Mouse (Mus musculus) cerebellum, adult 2 months (tissue): Measurements from ENCODE around the gene Pde4dip. TPM values are rescaled to one million over a fixed set of nuclear protein-coding genes. Genes with fewer than 3 reads are reported as not detected.
A peak's percentile ranks its signal among the peaks of the same experiment; 100 is the strongest.

Experiments used
- DNase-seq, 2 experiments: peaks; one replicate each; pipeline ENCODE4 v3.0.0; 2021
- H3K27ac ChIP-seq: fragments of 200-500 bp; 2 replicates; pipeline ENCODE4 v1.5.1; 2012; ENCODE audit warnings: low read length, control low read depth, inconsistent platforms; ENCODE audit not compliant: insufficient read depth
- H3K27me3 ChIP-seq: fragments of 200-500 bp; 2 replicates; pipeline ENCODE4 v1.6.1; 2012; ENCODE audit warnings: inconsistent platforms, mild to moderate bottlenecking, low read length, moderate library complexity; ENCODE audit not compliant: control insufficient read depth, insufficient read depth
- H3K4me1 ChIP-seq: fragments of 200-500 bp; 2 replicates; pipeline ENCODE4 v1.6.1; 2011; ENCODE audit warnings: low read length; ENCODE audit not compliant: control insufficient read depth, insufficient read depth
- H3K4me3 ChIP-seq: fragments of 200-500 bp; replicated peaks from 2 replicates; pipeline ENCODE3; 2011; ENCODE audit warnings: mild to moderate bottlenecking, low read depth, low read length, control low read depth; ENCODE audit not compliant: insufficient read depth
- CTCF ChIP-seq: fragments of 200-500 bp; IDR thresholded peaks from 2 replicates; pipeline ENCODE4 v1.5.1; 2011; ENCODE audit warnings: low read depth, mild to moderate bottlenecking, control low read depth, low read length, moderate library complexity, borderline replicate concordance; ENCODE audit not compliant: insufficient read depth
- POLR2A ChIP-seq: fragments of 200-500 bp; IDR thresholded peaks from 2 replicates; pipeline ENCODE4 v1.6.1; 2011; ENCODE audit warnings: low read length, control low read depth, borderline replicate concordance; ENCODE audit not compliant: insufficient read depth
- WGBS: fragments of 180-500 bp; shearing (Covaris S2); methylation state at CpG from one replicate; pipeline ENCODE4 v1.1.7; 2018; 5-methylcytosine and 5-hydroxymethylcytosine counted together
- polyA plus RNA-seq: library from polyadenylated mRNA; depleted of rRNA; stranded (reverse); fragments of >200 nt; gene quantifications from 2 replicates; pipeline ENCODE4 v1.2.3, GENCODE M21; 2012; rRNA removed

The Pde4dip gene
- 88.6 and 93.9 TPM in 2 replicates for polyA plus RNA-seq

GRCm38 (mm10) chr3:97888168-97888901 is at the start of gene Pde4dip:
Pde4dip (minus strand) TSS chr3:97888707.
- Histone ChIP-seq H3K4me3 (peak within 1 kb of the TSS; percentile 96), H3K27me3 (no peaks in the 10 kb centered on the region), H3K27ac (peak within 1 kb of the TSS; percentile 94), H3K4me1 (no peaks in the 10 kb centered on the region)
- DNase-seq, result peak; percentile 90
- WGBS, result under 1% methylated on average over 44 of the region's 44 CpGs
- TF ChIP-seq POLR2A (peak; percentile 65; the same call in 1 of the 2 replicates), CTCF (no peak)

GRCm38 (mm10) chr3:97937945-97938266 is 49.4 kb upstream of the Pde4dip start:
- H3K4me1 ChIP-seq, result peaks cover 3% of the 10 kb centered on the region
- TF ChIP-seq CTCF (no peak), POLR2A (no peak)
- no peak overlapping the region for H3K27ac ChIP-seq
- no peak for DNase-seq
- WGBS, result 57% methylated on average over 6 of the region's 6 CpGs
- no peak overlapping the region for H3K4me3 ChIP-seq
- H3K27me3 ChIP-seq, result no peaks in the 10 kb centered on the region

GRCm38 (mm10) chr3:97937068-97937944 is 48.8 kb upstream of the Pde4dip start:
- WGBS, result 34% methylated on average over 17 of the region's 17 CpGs
- Histone ChIP-seq H3K27me3 (no peaks in the 10 kb centered on the region), H3K4me3 (no peak overlapping the region), H3K27ac (no peak overlapping the region), H3K4me1 (no peaks in the 10 kb centered on the region)
- no peak for DNase-seq
- no peak for TF ChIP-seq CTCF
- no peak for TF ChIP-seq POLR2A

GRCm38 (mm10) chr3:97934331-97935300 is 46.1 kb upstream of the Pde4dip start:
- no peak for TF ChIP-seq CTCF
- TF ChIP-seq POLR2A, result no peak
- no peak for DNase-seq
- H3K27me3 ChIP-seq, result no peaks in the 10 kb centered on the region
- no peak overlapping the region for H3K27ac ChIP-seq
- WGBS, result 93% methylated on average over 6 of the region's 6 CpGs
- H3K4me1 ChIP-seq, result peaks cover 3% of the 10 kb centered on the region; the same call in 1 of the 2 replicates
- H3K4me3 ChIP-seq, result no peak overlapping the region

GRCm38 (mm10) chr3:97933811-97934210 is 45.3 kb upstream of the Pde4dip start:
- no peak for TF ChIP-seq CTCF
- TF ChIP-seq POLR2A, result no peak
- peaks cover 3% of the 10 kb centered on the region; the same call in 1 of the 2 replicates for H3K4me1 ChIP-seq

GRCm38 (mm10) chr3:97933251-97933650 is 44.7 kb upstream of the Pde4dip start:
- TF ChIP-seq POLR2A (no peak), CTCF (no peak)
- no peak overlapping the region for H3K27ac ChIP-seq
- no peaks in the 10 kb centered on the region for H3K27me3 ChIP-seq
- DNase-seq, result no peak
- WGBS, result 63% methylated on average over 6 of the region's 6 CpGs
- H3K4me3 ChIP-seq, result no peak overlapping the region
- peaks cover 3% of the 10 kb centered on the region; the same call in 1 of the 2 replicates for H3K4me1 ChIP-seq

More at GRCm38 (mm10) chr3:97933811-97934210, 45.3 kb upstream of the Pde4dip start:
- no peak for DNase-seq
- Histone ChIP-seq H3K27ac (no peak overlapping the region), H3K4me3 (no peak overlapping the region), H3K27me3 (no peaks in the 10 kb centered on the region)
- 90% methylated on average over 5 of the region's 5 CpGs for WGBS

- H3K27me3 ChIP-seq, result no peaks in the 10 kb centered on the region
- no peak overlapping the region for H3K4me3 ChIP-seq
- TF ChIP-seq CTCF (no peak), POLR2A (no peak)
- whole genome bisulfite sequencing, result 74% methylated on average over 11 of the region's 11 CpGs
- DNase-seq, result no peak
- peaks cover 3% of the 10 kb centered on the region; the same call in 1 of the 2 replicates for H3K4me1 ChIP-seq
- no peak overlapping the region for H3K27ac ChIP-seq
These were observed 44.3 kb upstream of the Pde4dip start for GRCm38 (mm10) chr3:97932771-97933170.
